Mouse (Mus musculus) CH12.LX (cell line): ENCODE measurements at regions not wholly inside any gene's neighbourhood (a gene's known extent, or its start where the extent isn't known, plus 50 kb on each side); places are given as distances from the start of the nearest gene placed in this dataset.

Source experiments
- DNase-seq: peaks from one replicate; pipeline ENCODE4 v3.0.0-alpha.2; 2013; ENCODE audit errors: extremely low read depth
- H3K27ac ChIP-seq: 2 replicates; pipeline ENCODE4 v1.5.1; 2012; ENCODE audit warnings: low read depth, mild to moderate bottlenecking, control low read depth, moderate library complexity; ENCODE audit not compliant: insufficient read depth
- H3K27me3 ChIP-seq: replicated peaks from 2 replicates; pipeline ENCODE3; 2012; ENCODE audit warnings: inconsistent platforms
- H3K36me3 ChIP-seq, 2 experiments: replicated peaks in 1 of 2; 2 replicates each; pipeline versions ENCODE3 to v1.6.1; 2012; ENCODE audit warnings: inconsistent platforms in 1 of 2, low read length in 1 of 2, mild to moderate bottlenecking in 1 of 2, mixed read lengths in 1 of 2, moderate library complexity in 1 of 2; ENCODE audit not compliant: control insufficient read depth in 1 of 2, insufficient read depth in 1 of 2
- H3K4me1 ChIP-seq, 2 experiments: 2 replicates each; pipeline ENCODE4 v1.6.1; 2012; ENCODE audit warnings: inconsistent platforms in 1 of 2, moderate library complexity in 1 of 2; ENCODE audit not compliant: insufficient read depth in 2 of 2, control insufficient read depth in 1 of 2
- H3K4me2 ChIP-seq: 2 replicates; pipeline ENCODE4 v1.6.1; 2012; ENCODE audit warnings: low read depth, mild to moderate bottlenecking, control low read depth; ENCODE audit not compliant: poor library complexity, insufficient read depth, severe bottlenecking
- H3K4me3 ChIP-seq, 3 experiments: fragments of 150-350 bp in 1 of 3; sonication (generic) in 1 of 3; replicated peaks in 1 of 3; 2 replicates each; pipeline versions ENCODE3 to v1.5.1; 2011 to 2012; ENCODE audit warnings: low read depth in 2 of 3, low read length in 2 of 3, mild to moderate bottlenecking in 2 of 3, moderate library complexity in 2 of 3, control low read depth in 1 of 3, improper control_type of control experiment in 1 of 3, inconsistent platforms in 1 of 3, mixed read lengths in 1 of 3; ENCODE audit not compliant: poor library complexity in 1 of 3
- H3K79me2 ChIP-seq: replicated peaks from 2 replicates; pipeline ENCODE4 v1.6.1; 2012; ENCODE audit warnings: mild to moderate bottlenecking, moderate library complexity; ENCODE audit not compliant: control insufficient read depth, poor library complexity, insufficient read depth, severe bottlenecking; ENCODE audit errors: extremely low read depth
- H3K9ac ChIP-seq: 2 replicates; pipeline ENCODE4 v1.6.1; 2012; ENCODE audit warnings: low read depth, mild to moderate bottlenecking, control low read depth, moderate library complexity; ENCODE audit not compliant: insufficient read depth
- H3K9me3 ChIP-seq: replicated peaks from 2 replicates; pipeline ENCODE3; 2012; ENCODE audit warnings: low read length, inconsistent platforms, mixed read lengths
- MAFK ChIP-seq: IDR thresholded peaks from 2 replicates; pipeline ENCODE4 v1.6.1; 2011; ENCODE audit warnings: low read length, improper control_type of control experiment; ENCODE audit not compliant: insufficient replicate concordance
- MAX ChIP-seq: IDR thresholded peaks from 2 replicates; pipeline ENCODE4 v1.6.1; 2011; ENCODE audit warnings: low read length, improper control_type of control experiment
- MXI1 ChIP-seq: IDR thresholded peaks from 2 replicates; pipeline ENCODE4 v1.6.1; 2011; ENCODE audit warnings: mild to moderate bottlenecking, low read depth, low read length, improper control_type of control experiment
- POLR2A ChIP-seq: IDR thresholded peaks from 2 replicates; pipeline ENCODE4 v1.6.1; 2011; ENCODE audit warnings: low read depth, mild to moderate bottlenecking, improper control_type of control experiment, low read length
- POLR2AphosphoS2 ChIP-seq: IDR thresholded peaks from 2 replicates; pipeline ENCODE4 v1.6.1; 2011; ENCODE audit warnings: low read depth, low read length, improper control_type of control experiment
- SIN3A ChIP-seq: IDR thresholded peaks from 2 replicates; pipeline ENCODE4 v1.6.1; 2012; ENCODE audit warnings: low read length, improper control_type of control experiment, inconsistent platforms
- ZC3H11A ChIP-seq: IDR thresholded peaks from 2 replicates; pipeline ENCODE4 v1.6.1; 2012; ENCODE audit warnings: low read depth, mild to moderate bottlenecking, inconsistent platforms, low read length, improper control_type of control experiment
- dilution Hi-C: fragments of 300-500 bp; cut with MboI; formaldehyde crosslinking; loops from 2 replicates; pipeline ENCODE4 v1.14.3; 2020; ENCODE audit warnings: low sequenced_read_pairs; ENCODE audit not compliant: extremely low pct_unique_long_range_greater_than_20kb, extremely low pct_ligation_motif_present
- in situ Hi-C: fragments of 300-500 bp; cut with MboI; formaldehyde crosslinking; loops from 3 replicates; pipeline ENCODE4 v1.14.3; 2019; ENCODE audit warnings: low sequenced_read_pairs, low pct_ligation_motif_present, low pct_unique_long_range_greater_than_20kb, mixed read lengths

DNA sequence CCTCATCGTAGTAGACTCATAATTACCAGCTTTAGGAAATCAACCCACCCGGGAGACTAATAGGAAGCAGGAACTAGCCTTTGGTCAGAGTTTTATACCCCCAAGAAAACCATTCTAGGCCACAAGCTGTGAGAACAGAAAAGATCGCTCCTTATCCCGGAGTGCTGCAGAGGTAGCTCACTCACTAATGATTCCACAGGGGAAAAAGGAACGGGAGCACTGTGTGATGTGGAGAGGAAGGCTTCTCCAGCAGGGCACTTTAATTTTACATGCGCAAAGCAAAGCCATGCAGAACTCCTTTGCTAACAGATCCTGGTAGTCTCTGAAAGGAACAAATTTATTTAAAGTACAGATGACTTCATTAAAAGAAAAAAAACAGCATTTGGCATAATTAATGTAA is 1807.5 kb upstream of the Adam24 start:
- Histone ChIP-seq H3K27me3 (no peaks in the 10 kb centered on the region), H3K4me1 (no peaks in the 10 kb centered on the region), H3K27ac (no peak overlapping the region), H3K36me3 (no peaks in the 10 kb centered on the region), H3K4me3 (no peak overlapping the region), H3K9me3 (no peaks in the 10 kb centered on the region), H3K9ac (no peak overlapping the region), H3K4me2 (no peak overlapping the region), H3K79me2 (no peaks in the 10 kb centered on the region)
- DNase-seq, result no peak
- in situ Hi-C loops, result no loop called here
- TF ChIP-seq POLR2A (no peak), SIN3A (no peak), MAX (no peak), MXI1 (no peak), POLR2AphosphoS2 (no peak), ZC3H11A (no peak), MAFK (no peak)
- dilution Hi-C loops, result no loop called here
